Mouse (Mus musculus) macrophage (primary cell): ENCODE measurements around the gene Gm37419. TPM values are rescaled to one million over a fixed set of nuclear protein-coding genes. Genes with fewer than 3 reads are reported as not detected.

ENCODE experiments used
- H3K27ac ChIP-seq: fragments of 350-480 bp; formaldehyde crosslinking; 2 replicates; pipeline ENCODE4 v1.9.0; 2021
- H3K36me3 ChIP-seq: fragments of 350-480 bp; formaldehyde crosslinking; 2 replicates; pipeline ENCODE4 v1.9.0; 2021; ENCODE audit errors: inconsistent target
- H3K4me3 ChIP-seq: fragments of 350-480 bp; formaldehyde crosslinking; 2 replicates; pipeline ENCODE4 v1.9.0; 2021; ENCODE audit errors: inconsistent target
- H3K79me2 ChIP-seq: fragments of 350-480 bp; formaldehyde crosslinking; 2 replicates; pipeline ENCODE4 v1.9.0; 2021; ENCODE audit errors: inconsistent target
- WGBS: methylation state at CpG from one replicate; pipeline ENCODE4 v1.1.7; 2026; ENCODE audit warnings: inconsistent platforms; ENCODE audit not compliant: missing documents; 5-methylcytosine and 5-hydroxymethylcytosine counted together
- polyA plus RNA-seq: library from polyadenylated mRNA; stranded (reverse); fragments of 250-400 nt; gene quantifications from 3 replicates; pipeline ENCODE4 v1.2.4, GENCODE M21; 2018; ENCODE audit warnings: inconsistent platforms

Gm37419 gene
- polyA plus RNA-seq, 1 experiment from 2014 or later = not detected

GRCm38 (mm10) chr16:23984760-23985466, 3.4 kb upstream of the Gm37419 start:
- WGBS = 2% methylated on average over 22 of the region's 22 CpGs
- H3K27ac ChIP-seq = peak overlapping the region; percentile 84
- peak overlapping the region; percentile 83 for H3K4me3 ChIP-seq
- no peaks in the 10 kb centered on the region for H3K36me3 ChIP-seq
- H3K79me2 ChIP-seq = peaks cover 64% of the 10 kb centered on the region

- WGBS = 1% methylated on average over 6 of the region's 6 CpGs
- Histone ChIP-seq H3K27ac (peak overlapping the region; percentile 84), H3K4me3 (peak overlapping the region; percentile 83), H3K79me2 (peaks cover 59% of the 10 kb centered on the region), H3K36me3 (no peaks in the 10 kb centered on the region)
Measured at GRCm38 (mm10) chr16:23985467-23985861, 2.8 kb upstream of the Gm37419 start.

GRCm38 (mm10) chr16:23986176-23986575, 2.1 kb upstream of the Gm37419 start:
- H3K79me2 ChIP-seq = peaks cover 51% of the 10 kb centered on the region
- 0% methylated on average over 1 of the region's 3 CpGs for WGBS
- H3K36me3 ChIP-seq = no peaks in the 10 kb centered on the region
- peak overlapping the region; percentile 84 for H3K27ac ChIP-seq
- H3K4me3 ChIP-seq = peak overlapping the region; percentile 83

- H3K27ac ChIP-seq = peak overlapping the region; percentile 84
- H3K79me2 ChIP-seq = peaks cover 44% of the 10 kb centered on the region
- no peaks in the 10 kb centered on the region for H3K36me3 ChIP-seq
- 0% methylated on average over 17 of the region's 17 CpGs for WGBS
- peak overlapping the region; percentile 83 for H3K4me3 ChIP-seq
Measured at GRCm38 (mm10) chr16:23986871-23987270, 1.4 kb upstream of the Gm37419 start.

- Histone ChIP-seq H3K36me3 (no peaks in the 10 kb centered on the region), H3K27ac (peak overlapping the region; percentile 84), H3K4me3 (peak overlapping the region; percentile 83), H3K79me2 (peaks cover 41% of the 10 kb centered on the region)
- 2% methylated on average over 63 of the region's 64 CpGs for WGBS
Measured at GRCm38 (mm10) chr16:23987341-23988156, 733 bp upstream of the Gm37419 start.

GRCm38 (mm10) chr16:23988157-23988465, 171 bp upstream of the Gm37419 start:
- 0% methylated on average over 8 of the region's 13 CpGs for WGBS

GRCm38 (mm10) chr16:23989209-23990160, 1.2 kb downstream of the Gm37419 start:
- H3K79me2 ChIP-seq = peaks cover 28% of the 10 kb centered on the region
- H3K27ac ChIP-seq = no peak overlapping the region
- 44% methylated on average over 18 of the region's 25 CpGs for WGBS
- H3K36me3 ChIP-seq = no peaks in the 10 kb centered on the region
- peak overlapping the region; percentile 34; the same call in 1 of the 2 replicates for H3K4me3 ChIP-seq

More at GRCm38 (mm10) chr16:23988157-23988465, 171 bp upstream of the Gm37419 start:
- Histone ChIP-seq H3K27ac (no peak overlapping the region), H3K4me3 (peak overlapping the region; percentile 56), H3K79me2 (peaks cover 39% of the 10 kb centered on the region), H3K36me3 (no peaks in the 10 kb centered on the region)

GRCm38 (mm10) chr16:23990161-23990970, 2.1 kb downstream of the Gm37419 start:
- no peak overlapping the region for H3K27ac ChIP-seq
- peaks cover 27% of the 10 kb centered on the region for H3K79me2 ChIP-seq
- WGBS = 73% methylated on average over 11 of the region's 11 CpGs
- no peak overlapping the region for H3K4me3 ChIP-seq
- no peaks in the 10 kb centered on the region for H3K36me3 ChIP-seq

- H3K27ac ChIP-seq = no peak overlapping the region
- 0% methylated on average over 3 of the region's 4 CpGs for WGBS
Measured at GRCm38 (mm10) chr16:23991170-23991569, 2.9 kb downstream of the Gm37419 start.

GRCm38 (mm10) chr16:23991846-23992580, 3.7 kb downstream of the Gm37419 start:
- H3K79me2 ChIP-seq = peaks cover 11% of the 10 kb centered on the region
- WGBS = 93% methylated on average over 14 of the region's 14 CpGs
- no peak overlapping the region for H3K27ac ChIP-seq
- H3K4me3 ChIP-seq = no peak overlapping the region
- no peaks in the 10 kb centered on the region for H3K36me3 ChIP-seq

More at GRCm38 (mm10) chr16:23991170-23991569, 2.9 kb downstream of the Gm37419 start:
- H3K79me2 ChIP-seq = peaks cover 19% of the 10 kb centered on the region
- no peaks in the 10 kb centered on the region for H3K36me3 ChIP-seq
- no peak overlapping the region for H3K4me3 ChIP-seq

- no peak overlapping the region for H3K27ac ChIP-seq
- H3K36me3 ChIP-seq = no peaks in the 10 kb centered on the region
- no peak overlapping the region for H3K4me3 ChIP-seq
- WGBS = 21% methylated on average over 15 of the region's 17 CpGs
- no peaks in the 10 kb centered on the region for H3K79me2 ChIP-seq
Measured at GRCm38 (mm10) chr16:23993351-23994321, 5.4 kb downstream of the Gm37419 start.

- Histone ChIP-seq H3K4me3 (no peak overlapping the region), H3K79me2 (no peaks in the 10 kb centered on the region), H3K36me3 (no peaks in the 10 kb centered on the region), H3K27ac (no peak overlapping the region)
- WGBS = 94% methylated on average over 7 of the region's 7 CpGs
Measured at GRCm38 (mm10) chr16:23996342-23996741, 8.1 kb downstream of the Gm37419 start.
